Mouse (Mus musculus): ENCODE results near the gene Fcgrt. TPM values are rescaled to one million over a fixed set of nuclear protein-coding genes. Genes with fewer than 3 reads are reported as not detected.
"Not testable (repeated sequence)": the region's sequence is repeated elsewhere in the genome, so short reads cannot be mapped to it uniquely, and the experiment has no call there.

The Fcgrt gene
- polyA plus RNA-seq, 1 experiment = 34.2 TPM

GRCm38 (mm10) chr7:45112529-45112928, 8.9 kb upstream of the Fcgrt start:
- DNase-seq (ENCODE audit: extremely low spot score in 1 of 2, low spot score in 1 of 2) = no peak

DNA sequence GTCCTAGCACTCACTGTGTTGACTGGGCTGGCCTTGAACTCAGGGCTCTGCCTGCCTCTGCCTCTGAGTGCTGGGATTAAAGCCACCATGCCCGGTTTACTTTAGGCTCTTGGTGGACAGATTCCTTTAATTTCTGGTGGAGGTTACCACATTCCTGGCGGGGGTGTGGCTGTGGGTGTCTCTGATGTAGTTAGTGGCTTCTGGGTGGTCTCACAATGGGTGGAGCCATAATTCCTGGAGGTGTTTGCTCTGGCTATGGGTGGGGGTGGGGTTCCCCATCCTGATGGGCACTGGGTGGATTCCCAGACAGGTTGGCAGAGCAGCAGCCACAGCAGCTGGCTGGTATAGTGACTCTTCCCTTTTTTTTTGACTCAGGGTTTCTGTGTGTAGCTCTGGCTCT, 8.3 kb upstream of the Fcgrt start:
- DNase-seq (ENCODE audit: extremely low spot score in 1 of 2, low spot score in 1 of 2) = no peak

DNA sequence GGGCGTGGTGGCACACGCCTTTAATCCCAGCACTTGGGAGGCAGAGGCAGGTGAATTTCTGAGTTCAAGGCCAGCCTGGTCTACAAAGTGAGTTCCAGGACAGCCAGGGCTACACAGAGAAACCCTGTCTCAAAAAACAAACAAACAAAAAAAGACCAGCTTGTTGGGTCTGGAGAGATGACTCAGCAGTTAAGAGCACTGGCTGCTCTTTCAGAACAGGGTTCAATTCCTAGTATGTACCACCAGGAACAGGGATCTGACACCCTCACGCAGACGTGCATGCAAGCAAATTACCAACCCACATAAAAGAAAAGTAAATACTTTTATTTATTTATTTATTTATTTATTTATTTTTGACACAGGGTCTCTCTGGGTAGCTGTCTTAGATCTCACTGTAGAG, 6.4 kb upstream of the Fcgrt start:
- DNase-seq (ENCODE audit: extremely low spot score in 1 of 2, low spot score in 1 of 2) = not testable (repeated sequence)

GRCm38 (mm10) chr7:45107052-45107645, 3.5 kb upstream of the Fcgrt start:
- no peak for DNase-seq (ENCODE audit: extremely low spot score in 1 of 2, low spot score in 1 of 2)

DNA sequence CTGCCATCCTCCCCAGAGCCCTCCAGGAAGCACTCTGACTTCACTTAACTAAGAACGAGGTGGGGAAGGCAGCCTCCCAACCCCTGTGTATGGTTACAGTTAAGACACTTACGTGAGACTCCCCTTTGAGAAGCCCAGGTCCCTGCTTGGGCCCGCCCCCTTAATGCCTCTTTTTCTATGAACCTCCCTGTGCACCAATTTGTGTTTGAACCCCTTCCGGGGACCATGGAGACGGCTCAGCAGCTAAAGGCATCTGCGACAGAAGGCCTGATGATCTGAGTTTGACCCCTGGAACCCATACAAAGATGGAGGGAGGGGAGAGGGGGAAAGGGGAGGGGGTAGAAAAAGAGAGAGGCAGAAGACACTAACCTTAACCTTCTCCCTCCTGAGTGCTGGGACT, 2.8 kb upstream of the Fcgrt start:
- no peak for DNase-seq (ENCODE audit: extremely low spot score in 1 of 2, low spot score in 1 of 2)

DNA sequence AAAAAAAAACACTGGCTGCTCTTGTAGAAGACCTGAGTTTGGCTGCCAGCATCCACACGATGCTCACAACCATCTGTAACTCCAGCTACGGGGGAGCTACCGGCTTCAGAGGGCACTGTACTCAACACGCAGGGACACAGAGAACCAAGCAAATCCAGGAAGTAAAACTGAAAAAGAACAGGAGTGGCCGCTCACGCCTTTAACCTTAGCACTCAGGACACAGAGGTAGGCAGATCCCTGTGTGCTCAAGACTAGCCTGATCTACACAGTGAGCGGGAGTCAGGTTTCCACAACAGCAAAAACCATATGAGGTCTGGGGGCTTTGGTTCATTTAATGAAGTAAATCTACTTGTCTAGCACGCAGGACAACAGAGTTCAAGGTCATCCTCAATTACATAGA, 1.8 kb upstream of the Fcgrt start:
- no peak for DNase-seq (ENCODE audit: extremely low spot score in 1 of 2, low spot score in 1 of 2)

DNA sequence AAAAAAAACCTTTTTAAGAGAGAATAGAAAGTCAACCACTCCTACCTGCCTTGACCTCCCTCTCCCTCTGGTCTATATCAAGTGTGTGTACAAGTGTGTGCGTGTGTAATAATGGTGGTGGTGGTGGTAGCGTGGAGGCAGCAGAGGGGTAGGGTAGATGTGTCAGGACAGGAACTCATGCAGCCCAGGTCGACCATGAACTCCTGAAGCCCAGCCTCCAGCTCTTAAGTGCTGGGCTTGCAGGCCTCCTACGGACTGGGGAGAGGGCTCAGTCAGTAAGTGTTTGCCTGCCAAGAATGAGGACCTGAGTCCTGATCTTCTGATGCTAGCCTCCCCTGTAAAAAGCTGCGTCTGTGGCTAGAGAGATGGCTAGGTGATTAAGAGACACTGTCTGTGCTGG, 1.3 kb upstream of the Fcgrt start:
- DNase-seq (ENCODE audit: extremely low spot score in 1 of 2, low spot score in 1 of 2) = no peak

- no peak for DNase-seq (ENCODE audit: extremely low spot score in 1 of 2, low spot score in 1 of 2)
Measured at GRCm38 (mm10) chr7:45102940-45103585, 588 bp downstream of the Fcgrt start.

DNA sequence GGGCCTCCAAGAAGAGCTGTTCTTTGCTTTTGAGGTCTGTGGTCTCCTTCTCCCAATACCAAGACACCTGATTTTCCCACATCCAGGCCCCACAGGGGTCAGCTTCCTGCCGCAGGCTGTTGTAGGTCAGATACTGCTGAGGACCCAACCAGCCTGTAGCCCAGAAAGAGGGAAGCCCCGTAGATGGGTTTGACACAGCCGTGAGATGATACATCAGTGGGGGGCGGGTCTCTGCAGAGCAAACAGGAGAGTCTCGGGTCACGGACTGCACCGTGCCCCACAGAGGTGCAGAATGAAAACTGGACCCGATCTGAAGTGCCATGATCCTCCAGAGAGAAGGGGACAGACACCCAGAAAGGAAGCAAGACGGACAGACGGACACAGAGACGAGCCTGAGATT, 1.2 kb downstream of the Fcgrt start:
- DNase-seq (ENCODE audit: extremely low spot score in 1 of 2, low spot score in 1 of 2) = no peak

- DNase-seq (ENCODE audit: extremely low spot score in 1 of 2, low spot score in 1 of 2) = no peak
Measured at GRCm38 (mm10) chr7:45100046-45100445, 3.6 kb downstream of the Fcgrt start.

- no peak for DNase-seq (ENCODE audit: extremely low spot score in 1 of 2, low spot score in 1 of 2)
Measured at GRCm38 (mm10) chr7:45098541-45099240, 5.0 kb downstream of the Fcgrt start.

GRCm38 (mm10) chr7:45097479-45097878, 6.2 kb downstream of the Fcgrt start:
- no peak for DNase-seq (ENCODE audit: extremely low spot score in 1 of 2, low spot score in 1 of 2)

- DNase-seq (ENCODE audit: extremely low spot score in 1 of 2, low spot score in 1 of 2) = not testable (repeated sequence)
Measured at GRCm38 (mm10) chr7:45095965-45096364, 7.7 kb downstream of the Fcgrt start.

DNA sequence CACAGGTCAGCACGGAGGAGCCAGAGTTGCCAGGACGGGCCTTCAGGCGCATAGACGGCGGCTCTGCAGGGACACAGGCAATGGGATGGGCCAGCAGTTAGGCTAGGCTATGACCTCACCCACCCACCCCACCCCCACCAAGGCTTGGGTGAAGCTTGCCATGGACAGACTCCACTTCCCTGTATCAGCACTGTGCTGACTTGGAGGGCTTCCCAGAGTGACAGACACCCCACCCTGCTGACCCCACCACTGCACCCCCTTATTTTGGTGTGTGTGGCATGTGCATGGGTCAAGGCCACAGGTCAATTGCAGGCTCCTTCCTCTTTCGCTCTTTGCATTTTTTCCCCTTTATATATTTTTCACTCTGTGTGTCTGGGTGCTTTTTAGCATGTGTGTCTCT, 8.3 kb downstream of the Fcgrt start:
- no peak for DNase-seq (ENCODE audit: extremely low spot score in 1 of 2, low spot score in 1 of 2)

- no peak for DNase-seq (ENCODE audit: extremely low spot score in 1 of 2, low spot score in 1 of 2)
Measured at GRCm38 (mm10) chr7:45094121-45094520, 9.5 kb downstream of the Fcgrt start.

GRCm38 (mm10) chr7:45093516-45093905, 10.1 kb downstream of the Fcgrt start:
- DNase-seq (ENCODE audit: extremely low spot score in 1 of 2, low spot score in 1 of 2) = no peak

GRCm38 (mm10) chr7:45092828-45093515, 10.7 kb downstream of the Fcgrt start:
- no peak for DNase-seq (ENCODE audit: extremely low spot score in 1 of 2, low spot score in 1 of 2)

DNA sequence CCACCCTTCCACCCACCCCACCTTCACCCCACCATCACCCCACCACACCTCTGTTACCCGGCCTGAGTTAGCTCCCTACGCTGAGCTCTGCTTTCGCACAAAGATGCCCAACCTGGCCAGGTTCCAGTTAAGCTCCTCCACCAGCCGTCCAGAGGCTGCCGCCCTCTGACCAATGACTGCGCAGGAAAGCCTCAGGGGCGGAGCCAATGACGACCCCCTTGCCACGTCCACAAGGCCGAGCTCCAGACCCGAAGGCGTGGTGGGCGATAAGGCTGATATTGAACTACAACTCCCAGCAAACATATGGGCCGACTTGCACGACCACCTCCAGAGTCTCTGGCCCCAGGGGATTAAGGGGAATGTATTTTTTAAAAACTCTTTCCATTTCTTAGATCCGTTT, 11.6 kb downstream of the Fcgrt start, which contains the start of gene Rcn3:
Rcn3 (minus strand) TSS at position 174 of the 400 bp plus-strand sequence.
- peak in 1 of 2 experiments; percentile 27 for DNase-seq (ENCODE audit: extremely low spot score in 1 of 2, low spot score in 1 of 2)

GRCm38 (mm10) chr7:45091001-45091990, 12.4 kb downstream of the Fcgrt start:
- no peak for DNase-seq (ENCODE audit: extremely low spot score in 1 of 2, low spot score in 1 of 2)

All from frontal cortex, adult 2 months (tissue).